Mouse (Mus musculus) lung, postnatal 0 days (tissue): ENCODE measurements at regions not wholly inside any gene's neighbourhood (a gene's known extent, or its start where the extent isn't known, plus 50 kb on each side); places are given as distances from the start of the nearest gene placed in this dataset.
A peak's percentile ranks its signal among the peaks of the same experiment; 100 is the strongest.

Experiments used
- CTCF ChIP-seq: IDR thresholded peaks from 2 replicates; pipeline ENCODE4 v1.5.1; 2016; ENCODE audit warnings: antibody characterized with exemption, mild to moderate bottlenecking
- EP300 ChIP-seq: IDR thresholded peaks from 2 replicates; pipeline ENCODE4 v1.6.1; 2016; ENCODE audit warnings: antibody characterized with exemption, mild to moderate bottlenecking, control low read depth

- TF ChIP-seq EP300 (peak; percentile 94), CTCF (no peak)
Observed at GRCm38 (mm10) chr8:128219539-128219938, 138.9 kb upstream of the Nrp1 start.
